ENCODE assay signal across 9 mouse cellular contexts in the genomic region with DNA sequence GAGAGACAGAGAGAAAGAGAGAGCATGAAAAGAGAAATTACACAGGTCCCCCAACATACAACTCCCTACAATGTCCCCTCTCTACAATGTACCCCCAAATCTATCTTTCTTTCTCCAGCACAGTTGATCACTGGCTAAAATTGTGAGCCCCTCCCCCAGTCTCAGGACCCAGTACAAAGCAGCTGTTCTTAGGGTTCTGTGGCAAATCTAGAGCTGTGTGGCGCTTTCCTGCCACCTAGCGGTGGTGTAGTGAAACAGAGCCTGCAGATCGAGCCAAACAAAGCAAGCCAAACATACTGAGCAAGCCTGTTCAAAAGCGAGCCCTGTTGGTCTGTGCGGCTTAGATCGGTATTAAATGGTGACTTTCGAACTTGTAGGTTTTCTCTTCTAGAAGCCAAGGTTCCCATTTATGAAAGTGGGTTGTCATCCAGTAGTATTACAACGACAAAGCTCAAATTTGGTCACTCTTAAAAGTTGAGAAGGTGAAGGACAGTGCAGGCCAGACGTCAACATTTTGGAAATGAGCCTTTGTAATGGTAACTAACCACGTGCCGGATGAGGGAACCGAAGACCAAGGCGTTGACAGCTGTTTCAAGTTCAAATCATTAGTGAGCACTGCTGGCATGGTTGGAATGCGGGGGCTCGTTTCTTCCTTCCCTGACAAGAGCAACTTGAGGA. TPM values are rescaled to one million over a fixed set of nuclear protein-coding genes. Genes with fewer than 3 reads are reported as not detected.
DNase-seq lines count a peak whose midpoint lies in the region; ATAC-seq and TF ChIP-seq lines count a peak whose summit lies in the region.
"Had no signal": no experiment of that assay in that cellular context is flagged by ENCODE, and none has a peak within 500 bp of the region (broad histone marks: within the 10 kb centered on the region; RNA-seq: fewer than 3 reads in every experiment).

No protein-coding gene starts in this region.

- 21% methylated on average over 15 of the region's 15 CpGs for WGBS in forebrain, embryonic 13.5 days
- 15% methylated on average over 15 of the region's 15 CpGs for WGBS in lung, embryonic 15.5 days

- no peak for TF ChIP-seq POLR2A in MEL (IDR thresholded peaks at IDR 0.05; ENCODE audit: control insufficient read depth in 1 of 2, insufficient read depth in 1 of 2, low read depth in 1 of 2, low read length in 2 of 2, poor library complexity in 1 of 2)

- H3K4me2 ChIP-seq in forebrain, embryonic 13.5 days = no peak overlapping the region
- H3K4me2 ChIP-seq in lung, embryonic 15.5 days = no peak overlapping the region
- H3K4me2 ChIP-seq: stomach, embryonic 15.5 days had no signal

- no peak for TF ChIP-seq EP300 in MEL (IDR thresholded peaks at IDR 0.05; ENCODE audit: low read depth in 1 of 2, low read length in 2 of 2)

- peak; percentile 89 for ATAC-seq in forebrain, embryonic 13.5 days
- ATAC-seq in lung, embryonic 15.5 days (ENCODE audit: borderline replicate concordance, extremely low read depth, low FRiP score, low TSS enrichment) = peak; percentile 72

- no peaks in the 10 kb centered on the region for H3K79me2 ChIP-seq in MEL (ENCODE audit: control insufficient read depth, insufficient read depth, low read length, poor library complexity)

- H3K27ac ChIP-seq in MEL (ENCODE audit: control insufficient read depth, low read depth, low read length) = no peak overlapping the region
- no peak overlapping the region for H3K27ac ChIP-seq in forebrain, embryonic 13.5 days
- no peak overlapping the region for H3K27ac ChIP-seq in lung, embryonic 15.5 days
- H3K27ac ChIP-seq: stomach, embryonic 15.5 days had no signal

- no peaks in the 10 kb centered on the region for H3K4me1 ChIP-seq in MEL (ENCODE audit: control insufficient read depth in 1 of 2, insufficient read depth in 2 of 2, low read length in 2 of 2)
- H3K4me1 ChIP-seq in forebrain, embryonic 13.5 days = peaks cover 12% of the 10 kb centered on the region
- peaks cover 10% of the 10 kb centered on the region; the same call in 1 of the 2 replicates for H3K4me1 ChIP-seq in lung, embryonic 15.5 days

- H3K9ac ChIP-seq in MEL (ENCODE audit: control insufficient read depth, low read depth, low read length, poor library complexity, severe bottlenecking) = no peak overlapping the region
- H3K9ac ChIP-seq in forebrain, embryonic 13.5 days = no peak overlapping the region
- no peak overlapping the region for H3K9ac ChIP-seq in lung, embryonic 15.5 days
- H3K9ac ChIP-seq: stomach, embryonic 15.5 days had no signal

- peak; percentile 68 for DNase-seq in MEL (ENCODE audit: low read depth, low spot score)
- DNase-seq in c-Kit-positive CD71-positive TER-119-positive erythroid progenitor cells, embryonic 14.5 days (ENCODE audit: low spot score) = peak; percentile 43
- DNase-seq in heart, postnatal 4 days = peak; percentile 87
- DNase-seq in layer of hippocampus, adult 18-20 months (ENCODE audit: low spot score in 2 of 2) = peak; percentile 80 to 91
- DNase-seq in ovary, postnatal 36 days (ENCODE audit: low spot score) = peak; percentile 77
- DNase-seq in thymus, postnatal 14 days = peak; percentile 77

- no peaks in the 10 kb centered on the region for H3K27me3 ChIP-seq in MEL (ENCODE audit: control insufficient read depth in 1 of 2, insufficient read depth in 2 of 2, low read length in 2 of 2)
- no peaks in the 10 kb centered on the region for H3K27me3 ChIP-seq in forebrain, embryonic 13.5 days
- no peaks in the 10 kb centered on the region for H3K27me3 ChIP-seq in lung, embryonic 15.5 days
- H3K27me3 ChIP-seq: stomach, embryonic 15.5 days had no signal

- H3K9me3 ChIP-seq in MEL (replicated peaks; ENCODE audit: insufficient read depth, low read length) = no peaks in the 10 kb centered on the region
- peaks cover 4% of the 10 kb centered on the region; the same call in 1 of the 2 replicates for H3K9me3 ChIP-seq in forebrain, embryonic 13.5 days (replicated peaks)
- H3K9me3 ChIP-seq in lung, embryonic 15.5 days = peaks cover 3% of the 10 kb centered on the region; the same call in 1 of the 2 replicates
- H3K9me3 ChIP-seq: stomach, embryonic 15.5 days had no signal

- no peak overlapping the region for H3K4me3 ChIP-seq in MEL (ENCODE audit: control insufficient read depth in 1 of 2, insufficient read depth in 1 of 2, low read depth in 2 of 2, low read length in 2 of 2)
- H3K4me3 ChIP-seq in forebrain, embryonic 13.5 days = no peak overlapping the region
- no peak overlapping the region for H3K4me3 ChIP-seq in lung, embryonic 15.5 days
- H3K4me3 ChIP-seq: stomach, embryonic 15.5 days had no signal

- peak; percentile 84 to 87 (median 84) for TF ChIP-seq CTCF in MEL (IDR thresholded peaks at IDR 0.05 in 2 of 3, conservative IDR thresholded peaks at IDR 0.05 in 1 of 3; ENCODE audit: control insufficient read depth in 1 of 3, insufficient read depth in 1 of 3, low read depth in 2 of 3, low read length in 3 of 3, poor library complexity in 1 of 3, severe bottlenecking in 1 of 3)

- H3K36me3 ChIP-seq in MEL (ENCODE audit: control insufficient read depth in 1 of 2, insufficient read depth in 2 of 2, low read length in 2 of 2) = no peaks in the 10 kb centered on the region
- no peaks in the 10 kb centered on the region for H3K36me3 ChIP-seq in forebrain, embryonic 13.5 days (ENCODE audit: poor library complexity, severe bottlenecking)
- H3K36me3 ChIP-seq in lung, embryonic 15.5 days = no peaks in the 10 kb centered on the region
- H3K36me3 ChIP-seq: stomach, embryonic 15.5 days had no signal

- TF ChIP-seq RAD21 in MEL (IDR thresholded peaks at IDR 0.05; ENCODE audit: low read depth, low read length) = peak; percentile 84

TF ChIP-seq in MEL, 35 proteins besides CTCF, POLR2A, EP300 and RAD21:
- TF ChIP-seq MYC (IDR thresholded peaks at IDR 0.05; ENCODE audit: low read depth, low read length) (no peak), CHD1 (IDR thresholded peaks at IDR 0.05; ENCODE audit: low read depth, low read length) (no peak), SMC3 (IDR thresholded peaks at IDR 0.05; ENCODE audit: low read depth, low read length) (peak; percentile 76), ZC3H11A (IDR thresholded peaks at IDR 0.05; ENCODE audit: low read depth, low read length) (peak; percentile 59; the same call in 1 of the 2 replicates), E2F4 (IDR thresholded peaks at IDR 0.05; ENCODE audit: borderline replicate concordance, low read depth, low read length) (no peak), ELF1 (IDR thresholded peaks at IDR 0.05; ENCODE audit: low read depth, low read length) (no peak), RCOR1 (IDR thresholded peaks at IDR 0.05; ENCODE audit: low read depth, low read length) (no peak), NELFE (IDR thresholded peaks at IDR 0.05; ENCODE audit: low read depth, low read length) (no peak)

RNA-seq across cellular contexts. Expression of gene Cd83, which starts 44.8 kb away (rescaled TPM):
- total RNA-seq in MEL (2012; rRNA removed) = not detected in 2 replicates
- polyA plus RNA-seq in MEL (2012; ENCODE audit: insufficient read depth in 1 of 2, insufficient read length in 2 of 2, low read depth in 1 of 2, low replicate concordance in 2 of 2, missing spikeins in 1 of 2) = not detected
- 3.8 TPM in 2 replicates for polyA plus RNA-seq in forebrain, embryonic 13.5 days (2015; fragmentation: Nextera tagmentation; extraction: Ambion mirVana)
- 1 to 10 TPM; 2.3 to 2.7 TPM for total RNA-seq in heart, postnatal 4 days (2021)
- 10 to 100 TPM; 10.1 to 10.8 TPM for total RNA-seq in layer of hippocampus, adult 18-20 months (2021)
- 12.9 and 15.1 TPM in 2 replicates for polyA plus RNA-seq in lung, embryonic 15.5 days (2015; fragmentation: Nextera tagmentation; extraction: Ambion mirVana)
